Mouse (Mus musculus): ENCODE results near the gene Usb1.

GRCm38 (mm10) chr8:95330367-95330766 lies 1.7 kb upstream of the Usb1 start:
- TF ChIP-seq POLR2A (IDR thresholded peaks at IDR 0.05; ENCODE audit: low read depth, low read length) (no peak), CTCF (IDR thresholded peaks at IDR 0.05; ENCODE audit: extremely low read depth, insufficient read length, insufficient replicate concordance, low read depth, low read length) (no peak)

Data from small intestine, adult 2 months (tissue).